Mouse (Mus musculus) adipose tissue, adult 10 weeks (tissue): ENCODE data around the gene Isl1. TPM values are rescaled to one million over a fixed set of nuclear protein-coding genes. Genes with fewer than 3 reads are reported as not detected.

Experiments
- polyA plus RNA-seq: library from polyadenylated mRNA; stranded (reverse); fragments of 350-450 nt; fragmentation: Illumina TruSeq; extraction: RNeasy Lipid Tissue Mini Kit (QIAGEN cat#74804); gene quantifications from one replicate; pipeline ENCODE4 v1.2.3, GENCODE M21; 2014; ENCODE audit warnings: low read depth, low replicate concordance

Gene Isl1
- polyA plus RNA-seq, result 1.0 TPM

DNA sequence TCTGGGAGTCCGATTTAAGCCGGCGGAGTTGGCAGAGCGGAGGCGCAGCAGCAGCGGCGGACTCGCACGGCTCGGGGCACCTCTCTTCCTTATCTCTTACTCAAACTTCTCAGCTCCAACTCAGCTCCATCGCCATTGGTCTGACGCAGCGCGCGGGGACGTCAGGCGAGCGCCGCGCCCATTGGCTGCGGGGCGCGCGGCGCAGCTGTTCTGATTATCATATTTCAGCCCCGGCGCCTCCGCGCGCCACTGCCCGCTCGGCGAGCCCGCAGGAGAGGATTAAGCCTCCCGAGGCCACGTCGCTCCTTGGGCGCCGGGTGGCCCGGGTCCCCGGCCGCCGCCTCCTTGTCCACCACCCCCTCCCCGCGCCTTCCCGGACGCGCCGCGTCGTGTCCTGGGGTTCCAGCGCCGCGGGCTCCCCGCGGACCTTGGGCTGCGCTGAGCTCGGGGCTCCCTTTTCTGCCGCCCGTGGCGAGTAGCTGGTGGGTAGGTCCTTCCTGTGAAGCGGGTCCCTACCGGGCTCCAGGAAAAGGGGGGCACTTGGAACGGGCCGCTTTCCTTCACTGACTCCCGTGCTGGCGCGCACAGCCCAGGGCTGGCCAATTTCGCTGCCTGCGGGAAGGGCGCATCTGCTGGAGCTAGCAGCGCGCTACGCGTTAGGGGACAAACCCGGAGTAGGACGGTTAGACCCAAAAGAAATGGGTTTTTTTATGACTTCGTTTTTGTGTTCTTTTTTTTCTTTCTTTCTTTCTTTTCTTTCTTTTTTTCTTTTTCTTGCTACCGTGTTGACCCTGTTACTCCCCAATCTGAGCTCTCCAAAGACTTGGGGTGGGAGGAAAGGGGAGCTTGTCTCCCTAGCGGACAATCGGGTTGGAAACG lies at the start of gene Isl1:
Gene Isl1, minus strand, starts transcription at position 106 of the 879 bp plus-strand sequence.

